Mouse (Mus musculus) testis, adult 2 months (tissue): ENCODE measurements around the gene Yipf7. TPM values are rescaled to one million over a fixed set of nuclear protein-coding genes. Genes with fewer than 3 reads are reported as not detected.
A peak's percentile ranks its signal among the peaks of the same experiment; 100 is the strongest.

Source experiments
- H3K27ac ChIP-seq: fragments of 200-500 bp; 2 replicates; pipeline ENCODE4 v1.5.1; 2012; ENCODE audit warnings: low read depth, low read length; ENCODE audit not compliant: control insufficient read depth, insufficient read depth
- H3K27me3 ChIP-seq: fragments of 200-500 bp; 2 replicates; pipeline ENCODE4 v1.6.1; 2012; ENCODE audit warnings: mild to moderate bottlenecking, low read length, moderate library complexity; ENCODE audit not compliant: control insufficient read depth, insufficient read depth
- H3K36me3 ChIP-seq: fragments of 200-500 bp; 2 replicates; pipeline ENCODE4 v1.6.1; 2012; ENCODE audit warnings: mild to moderate bottlenecking, low read length; ENCODE audit not compliant: control insufficient read depth, insufficient read depth
- H3K4me1 ChIP-seq: fragments of 200-500 bp; 2 replicates; pipeline ENCODE4 v1.6.1; 2012; ENCODE audit warnings: low read length; ENCODE audit not compliant: control insufficient read depth, insufficient read depth
- H3K4me3 ChIP-seq: fragments of 200-500 bp; 2 replicates; pipeline ENCODE4 v1.5.1; 2012; ENCODE audit warnings: low read depth, mild to moderate bottlenecking, low read length, moderate library complexity, mixed read lengths; ENCODE audit not compliant: control insufficient read depth
- CTCF ChIP-seq: fragments of 200-500 bp; IDR thresholded peaks from 2 replicates; pipeline ENCODE4 v1.5.1; 2012; ENCODE audit warnings: low read depth, mild to moderate bottlenecking, inconsistent platforms, low read length, moderate library complexity; ENCODE audit not compliant: control insufficient read depth, insufficient read depth, insufficient replicate concordance
- POLR2A ChIP-seq: fragments of 200-500 bp; IDR thresholded peaks from 2 replicates; pipeline ENCODE4 v1.6.1; 2012; ENCODE audit warnings: low read depth, mild to moderate bottlenecking, inconsistent platforms, low read length, moderate library complexity; ENCODE audit not compliant: control insufficient read depth
- polyA plus RNA-seq: library from polyadenylated mRNA; depleted of rRNA; stranded (reverse); fragments of >200 nt; gene quantifications from 2 replicates; pipeline ENCODE4 v1.2.3, GENCODE M21; 2012; rRNA removed

Gene Yipf7
- 1.6 and 1.8 TPM in 2 replicates for polyA plus RNA-seq

- no peak within 1 kb of the TSS for H3K4me3 ChIP-seq
- no peaks in the 10 kb centered on the region for H3K4me1 ChIP-seq
- H3K36me3 ChIP-seq = no peaks in the 10 kb centered on the region
- no peak within 1 kb of the TSS for H3K27ac ChIP-seq
- no peaks in the 10 kb centered on the region for H3K27me3 ChIP-seq
- TF ChIP-seq CTCF = no peak
These were observed at the start of gene Yipf7 for GRCm38 (mm10) chr5:69542489-69542888. Gene Yipf7 (minus strand): TSS chr5:69542648.

GRCm38 (mm10) chr5:69591640-69592461 is 49.4 kb upstream of the Yipf7 start, which contains the start of gene Gnpda2:
Gene Gnpda2 (minus strand): TSS chr5:69592340.
- Histone ChIP-seq H3K4me1 (no peaks in the 10 kb centered on the region; the same call in 1 of the 2 replicates), H3K4me3 (peak within 1 kb of the TSS; percentile 98), H3K36me3 (no peaks in the 10 kb centered on the region), H3K27ac (peak within 1 kb of the TSS; percentile 84), H3K27me3 (no peaks in the 10 kb centered on the region)
- no peak for TF ChIP-seq CTCF
- peak; percentile 93 for TF ChIP-seq POLR2A

GRCm38 (mm10) chr5:69557404-69557935 is 15.0 kb upstream of the Yipf7 start:
- Histone ChIP-seq H3K27me3 (no peaks in the 10 kb centered on the region), H3K4me3 (peak overlapping the region; percentile 98), H3K27ac (no peak overlapping the region)

GRCm38 (mm10) chr5:69556628-69557403 is 14.4 kb upstream of the Yipf7 start, which contains the start of gene Guf1:
Gene Guf1 (plus strand): TSS chr5:69556923.
- peak within 1 kb of the TSS; percentile 58 for H3K27ac ChIP-seq
- peak within 1 kb of the TSS; percentile 98 for H3K4me3 ChIP-seq
- H3K27me3 ChIP-seq = no peaks in the 10 kb centered on the region
- TF ChIP-seq POLR2A = peak; percentile 83
- no peak for TF ChIP-seq CTCF
- no peaks in the 10 kb centered on the region for H3K36me3 ChIP-seq
- peaks cover 8% of the 10 kb centered on the region for H3K4me1 ChIP-seq

More at GRCm38 (mm10) chr5:69557404-69557935, 15.0 kb upstream of the Yipf7 start:
- no peaks in the 10 kb centered on the region for H3K36me3 ChIP-seq
- peaks cover 8% of the 10 kb centered on the region for H3K4me1 ChIP-seq
- no peak for TF ChIP-seq POLR2A
- no peak for TF ChIP-seq CTCF

GRCm38 (mm10) chr5:69541680-69542079 is 768 bp downstream of the Yipf7 start:
- TF ChIP-seq CTCF (no peak), POLR2A (no peak)
- no peaks in the 10 kb centered on the region for H3K4me1 ChIP-seq
- no peak overlapping the region for H3K27ac ChIP-seq

GRCm38 (mm10) chr5:69523944-69524343 is 18.5 kb downstream of the Yipf7 start:
- no peaks in the 10 kb centered on the region for H3K27me3 ChIP-seq

More at GRCm38 (mm10) chr5:69541680-69542079, 768 bp downstream of the Yipf7 start:
- Histone ChIP-seq H3K36me3 (no peaks in the 10 kb centered on the region), H3K4me3 (no peak overlapping the region), H3K27me3 (no peaks in the 10 kb centered on the region)

GRCm38 (mm10) chr5:69522064-69522463 is 20.4 kb downstream of the Yipf7 start:
- H3K36me3 ChIP-seq = no peaks in the 10 kb centered on the region
- no peak overlapping the region for H3K4me3 ChIP-seq
- no peaks in the 10 kb centered on the region for H3K4me1 ChIP-seq
- H3K27ac ChIP-seq = no peak overlapping the region
- no peaks in the 10 kb centered on the region for H3K27me3 ChIP-seq
- TF ChIP-seq POLR2A (no peak), CTCF (no peak)

More at GRCm38 (mm10) chr5:69523944-69524343, 18.5 kb downstream of the Yipf7 start:
- no peak overlapping the region for H3K4me3 ChIP-seq
- no peaks in the 10 kb centered on the region for H3K4me1 ChIP-seq
- TF ChIP-seq CTCF (no peak), POLR2A (no peak)
- no peak overlapping the region for H3K27ac ChIP-seq
- H3K36me3 ChIP-seq = no peaks in the 10 kb centered on the region
